Mouse (Mus musculus): Measurements from ENCODE around the gene Gm15446. TPM values are rescaled to one million over a fixed set of nuclear protein-coding genes. Genes with fewer than 3 reads are reported as not detected.
"Not testable (repeated sequence)": the region's sequence is repeated elsewhere in the genome, so short reads cannot be mapped to it uniquely, and the experiment has no call there.

Gm15446 gene
- polyA plus RNA-seq (2016; fragmentation: Nextera tagmentation; extraction: Ambion mirVana), result 0.37 and 0.63 TPM in 2 replicates

- Histone ChIP-seq H3K4me2 (replicated peaks) (peak within 1 kb of the TSS; percentile 53), H3K27ac (replicated peaks) (peak within 1 kb of the TSS; percentile 52; the same call in 1 of the 2 replicates), H3K9ac (replicated peaks) (peak within 1 kb of the TSS; percentile 65), H3K4me3 (peak within 1 kb of the TSS; percentile 56)
- H3K4me1 ChIP-seq, H3K36me3 ChIP-seq, H3K9me3 ChIP-seq, H3K27me3 ChIP-seq: not testable (repeated sequence)
- peak; percentile 100 for ATAC-seq (ENCODE audit: low FRiP score, low read depth)
- 0% methylated on average over 22 of the region's 22 CpGs for WGBS
Measured at GRCm38 (mm10) chr5:109923261-109924071, at the start of gene Gm15446. Gene Gm15446, plus strand, starts transcription at chr5:109923400.

DNA sequence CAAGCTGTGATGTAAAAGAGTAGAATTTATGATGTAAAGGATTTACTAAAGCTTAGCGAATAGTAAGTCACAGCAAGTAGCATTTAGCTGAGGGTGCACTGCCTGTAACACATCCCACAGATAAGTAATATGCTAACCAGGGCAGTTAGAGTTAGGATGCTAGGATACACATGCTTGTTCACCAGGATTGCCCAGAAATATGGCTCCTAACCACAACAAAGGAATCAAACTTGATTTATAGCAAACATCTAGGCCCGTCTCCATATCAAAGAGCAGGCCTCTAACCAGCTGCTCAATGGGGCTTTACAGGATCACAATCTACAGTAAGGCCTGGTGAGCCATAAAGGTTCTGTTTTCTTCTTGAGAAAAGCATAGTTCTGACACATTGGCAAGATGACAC, 929 bp downstream of the Gm15446 start:
- H3K27ac ChIP-seq (replicated peaks); H3K9me3 ChIP-seq; H3K36me3 ChIP-seq; H3K4me1 ChIP-seq; ATAC-seq (ENCODE audit: low FRiP score, low read depth); H3K27me3 ChIP-seq: not testable (repeated sequence)
- peak overlapping the region; percentile 56 for H3K4me3 ChIP-seq
- peak overlapping the region; percentile 53 for H3K4me2 ChIP-seq (replicated peaks)
- WGBS, result 19% methylated on average over 2 of the region's 2 CpGs
- H3K9ac ChIP-seq (replicated peaks), result peak overlapping the region; percentile 65

GRCm38 (mm10) chr5:109924936-109925335, 1.7 kb downstream of the Gm15446 start:
- H3K27ac ChIP-seq (replicated peaks), result no peak overlapping the region
- no peak for ATAC-seq (ENCODE audit: low FRiP score, low read depth)
- H3K4me2 ChIP-seq (replicated peaks), result 0 out of 2 replicates have a peak overlapping the region, but pooled peaks have one; percentile 6
- no peaks in the 10 kb centered on the region for H3K36me3 ChIP-seq
- H3K27me3 ChIP-seq, result no peaks in the 10 kb centered on the region
- peaks cover 5% of the 10 kb centered on the region for H3K4me1 ChIP-seq
- H3K4me3 ChIP-seq, result no peak overlapping the region
- no peaks in the 10 kb centered on the region for H3K9me3 ChIP-seq
- no peak overlapping the region for H3K9ac ChIP-seq (replicated peaks)

GRCm38 (mm10) chr5:109950281-109950680, 27.1 kb downstream of the Gm15446 start:
- H3K27ac ChIP-seq (replicated peaks), result no peak overlapping the region
- no peak overlapping the region for H3K4me3 ChIP-seq
- H3K4me1 ChIP-seq, result no peaks in the 10 kb centered on the region
- no peak overlapping the region for H3K4me2 ChIP-seq (replicated peaks)
- H3K27me3 ChIP-seq, result no peaks in the 10 kb centered on the region
- H3K9ac ChIP-seq (replicated peaks), result no peak overlapping the region
- no peaks in the 10 kb centered on the region for H3K9me3 ChIP-seq
- no peaks in the 10 kb centered on the region for H3K36me3 ChIP-seq
- ATAC-seq (ENCODE audit: low FRiP score, low read depth), result no peak
- WGBS, result no CpG with 5 or more reads among the region's 1 CpGs

GRCm38 (mm10) chr5:109980743-109981142, 57.5 kb downstream of the Gm15446 start:
- not testable (repeated sequence) for H3K27me3 ChIP-seq; H3K4me1 ChIP-seq; ATAC-seq (ENCODE audit: low FRiP score, low read depth); H3K4me2 ChIP-seq (replicated peaks); H3K36me3 ChIP-seq; H3K27ac ChIP-seq (replicated peaks); H3K9me3 ChIP-seq; H3K9ac ChIP-seq (replicated peaks); H3K4me3 ChIP-seq
- no CpG with 5 or more reads among the region's 2 CpGs for WGBS

Other genes with a start within 250 kb of the Gm15446 start
- 1.6 and 2.0 TPM in 2 replicates for gene 5430403G16Rik, start 232.4 kb upstream of the Gm15446 start, polyA plus RNA-seq (2016; fragmentation: Nextera tagmentation; extraction: Ambion mirVana)
- 5.3 and 5.8 TPM in 2 replicates for gene 4930522L14Rik, start 171.5 kb upstream of the Gm15446 start, polyA plus RNA-seq (2016; fragmentation: Nextera tagmentation; extraction: Ambion mirVana)
- 25.5 and 26.2 TPM in 2 replicates for gene Zfp932, start 73.1 kb downstream of the Gm15446 start, polyA plus RNA-seq (2016; fragmentation: Nextera tagmentation; extraction: Ambion mirVana)
- gene Gm17655, start 149.1 kb downstream of the Gm15446 start, polyA plus RNA-seq (2016; fragmentation: Nextera tagmentation; extraction: Ambion mirVana), result 5.2 and 8.9 TPM in 2 replicates
- gene Gm35315, start 171.0 kb downstream of the Gm15446 start, polyA plus RNA-seq (2016; fragmentation: Nextera tagmentation; extraction: Ambion mirVana), result 1.4 TPM in 2 replicates
- gene Plcxd1, start 176.6 kb downstream of the Gm15446 start, polyA plus RNA-seq (2016; fragmentation: Nextera tagmentation; extraction: Ambion mirVana), result 1.1 and 1.3 TPM in 2 replicates
- gene Gtpbp6, start 184.8 kb downstream of the Gm15446 start, polyA plus RNA-seq (2016; fragmentation: Nextera tagmentation; extraction: Ambion mirVana), result 39.3 and 43.8 TPM in 2 replicates
- 10.9 and 12.0 TPM in 2 replicates for gene Zfp605, start 186.7 kb downstream of the Gm15446 start, polyA plus RNA-seq (2016; fragmentation: Nextera tagmentation; extraction: Ambion mirVana)
- 89.7 and 97.4 TPM in 2 replicates for gene Chfr, start 212.4 kb downstream of the Gm15446 start, polyA plus RNA-seq (2016; fragmentation: Nextera tagmentation; extraction: Ambion mirVana)

Measured in midbrain, embryonic 12.5 days (tissue).